Mouse (Mus musculus): ENCODE results near the gene Hrh2. TPM values are rescaled to one million over a fixed set of nuclear protein-coding genes. Genes with fewer than 3 reads are reported as not detected.

Gene Hrh2
- polyA plus RNA-seq, 1 experiment from 2014 or later: 0.25 TPM

DNA sequence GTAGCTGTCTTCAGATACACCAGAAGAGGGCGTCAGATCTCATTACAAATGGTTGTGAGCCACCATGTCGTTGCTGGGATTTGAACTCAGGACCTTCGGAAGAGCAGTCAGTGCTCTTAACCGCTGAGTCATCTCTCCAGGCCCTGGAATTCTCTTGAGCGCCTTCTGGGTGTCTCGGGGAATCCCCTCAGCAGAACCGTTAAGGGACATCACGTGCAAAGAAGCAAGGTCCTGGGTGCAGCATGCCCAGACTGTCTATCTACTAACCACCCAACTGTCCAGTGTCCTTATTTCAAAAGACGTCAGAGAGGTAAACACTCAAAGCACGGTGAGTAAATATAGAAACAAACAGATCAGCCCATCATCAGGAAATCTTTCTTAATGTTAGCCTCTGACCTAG lies 27.5 kb upstream of the Hrh2 start:
- Histone ChIP-seq H3K4me2 (no peak overlapping the region), H3K27ac (replicated peaks) (no peak overlapping the region), H3K9me3 (no peaks in the 10 kb centered on the region), H3K36me3 (no peaks in the 10 kb centered on the region), H3K4me1 (replicated peaks) (0 out of 2 replicates have a peak, but pooled peaks cover under 1% of the 10 kb centered on the region), H3K4me3 (no peak overlapping the region), H3K9ac (no peak overlapping the region), H3K27me3 (no peaks in the 10 kb centered on the region)
- 89% methylated on average over 10 of the region's 10 CpGs for WGBS
- ATAC-seq (ENCODE audit: low read depth): no peak

DNA sequence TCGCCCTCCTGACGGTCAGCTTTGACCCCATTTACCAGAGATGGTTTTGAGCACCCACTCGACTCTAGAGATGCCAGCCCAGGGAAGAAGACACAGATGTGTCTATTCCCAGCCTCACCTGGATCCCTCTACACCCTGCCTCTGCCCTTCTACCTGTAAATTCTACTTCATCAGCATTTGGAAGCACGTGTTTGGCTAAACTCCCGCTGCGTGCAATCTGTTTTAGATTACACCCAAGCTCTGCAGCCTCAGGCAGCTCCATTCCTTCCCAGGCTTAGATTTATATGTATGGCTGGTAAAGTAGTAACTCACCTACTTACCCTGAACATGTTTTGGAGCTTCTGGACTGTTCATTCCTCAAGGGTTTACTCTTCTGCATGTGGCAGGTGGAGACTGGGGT lies 26.9 kb upstream of the Hrh2 start:
- Histone ChIP-seq H3K9me3 (no peaks in the 10 kb centered on the region), H3K4me2 (no peak overlapping the region), H3K4me3 (no peak overlapping the region), H3K27me3 (no peaks in the 10 kb centered on the region), H3K9ac (no peak overlapping the region), H3K36me3 (no peaks in the 10 kb centered on the region), H3K4me1 (replicated peaks) (no peaks in the 10 kb centered on the region), H3K27ac (replicated peaks) (no peak overlapping the region)
- no peak for ATAC-seq (ENCODE audit: low read depth)
- WGBS: 84% methylated on average over 6 of the region's 6 CpGs

DNA sequence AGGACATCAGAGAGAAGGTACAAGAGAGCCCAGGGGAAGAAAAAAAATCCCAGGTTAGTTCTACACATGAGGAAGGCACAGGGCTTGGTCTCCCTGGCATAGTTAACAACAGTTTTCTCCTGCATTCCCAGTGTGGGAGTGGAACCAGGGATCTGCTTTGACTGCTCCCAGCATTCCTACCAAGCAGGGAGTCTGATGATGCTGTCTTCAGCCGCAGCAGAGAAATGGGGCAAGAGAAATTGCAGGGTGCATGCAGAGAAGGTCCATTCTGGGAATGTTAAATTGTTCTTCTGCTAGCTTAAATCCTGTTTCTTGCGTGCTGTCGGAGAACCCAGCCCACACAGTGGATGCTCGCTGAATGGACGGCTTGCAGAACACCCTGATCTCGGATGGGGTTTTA lies 26.2 kb upstream of the Hrh2 start:
- H3K9me3 ChIP-seq: no peaks in the 10 kb centered on the region
- no peaks in the 10 kb centered on the region for H3K27me3 ChIP-seq
- no peak for ATAC-seq (ENCODE audit: low read depth)
- H3K4me3 ChIP-seq: no peak overlapping the region
- 79% methylated on average over 6 of the region's 6 CpGs for WGBS
- H3K27ac ChIP-seq (replicated peaks): no peak overlapping the region
- H3K9ac ChIP-seq: no peak overlapping the region
- H3K4me1 ChIP-seq (replicated peaks): no peaks in the 10 kb centered on the region
- no peaks in the 10 kb centered on the region for H3K36me3 ChIP-seq
- no peak overlapping the region for H3K4me2 ChIP-seq

DNA sequence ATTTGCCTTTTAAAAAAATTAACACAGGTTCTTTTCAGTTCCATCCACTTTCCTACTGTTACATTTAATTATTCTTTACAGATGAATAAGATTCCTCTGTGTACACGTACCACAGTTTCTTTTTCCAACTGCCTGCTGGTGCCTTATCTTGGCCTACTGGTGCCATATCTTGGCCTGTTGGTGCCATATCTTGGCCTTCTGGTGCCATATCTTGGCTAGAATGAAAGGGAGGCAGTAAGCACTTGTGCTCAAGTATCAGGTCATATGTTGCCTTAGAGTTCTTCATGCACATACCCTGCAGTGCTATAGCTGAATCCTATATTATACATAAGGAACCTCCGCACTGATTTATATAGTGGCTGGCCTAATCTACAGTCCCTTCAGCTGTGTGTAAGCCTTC lies 24.9 kb upstream of the Hrh2 start:
- Histone ChIP-seq H3K27ac (replicated peaks) (no peak overlapping the region), H3K4me1 (replicated peaks) (no peaks in the 10 kb centered on the region), H3K9me3 (no peaks in the 10 kb centered on the region), H3K36me3 (no peaks in the 10 kb centered on the region), H3K4me3 (no peak overlapping the region), H3K4me2 (no peak overlapping the region), H3K27me3 (no peaks in the 10 kb centered on the region), H3K9ac (no peak overlapping the region)
- ATAC-seq (ENCODE audit: low read depth): no peak
- WGBS: 93% methylated on average over 2 of the region's 2 CpGs

DNA sequence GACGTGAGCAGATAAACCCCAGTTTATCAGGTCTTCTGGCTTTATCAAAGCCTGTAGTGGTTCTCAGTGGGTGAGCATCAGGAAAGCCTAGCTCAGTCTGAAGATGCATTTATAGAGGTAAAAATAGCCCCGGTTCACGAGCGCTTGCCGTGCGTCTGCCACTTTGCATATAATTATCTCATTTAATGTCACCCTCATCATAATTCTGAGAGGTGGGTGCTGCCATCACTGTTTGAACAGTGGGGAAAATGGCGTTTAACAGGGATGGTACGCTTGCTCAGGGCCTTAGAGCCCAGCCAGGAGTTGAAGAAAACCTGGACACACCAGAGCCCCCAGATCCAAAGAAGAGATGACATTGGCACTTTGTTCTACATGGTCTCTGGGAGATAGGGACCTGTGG lies 23.3 kb upstream of the Hrh2 start:
- WGBS: 82% methylated on average over 8 of the region's 8 CpGs
- Histone ChIP-seq H3K4me3 (no peak overlapping the region), H3K4me2 (no peak overlapping the region), H3K4me1 (replicated peaks) (no peaks in the 10 kb centered on the region), H3K27ac (replicated peaks) (no peak overlapping the region), H3K9ac (no peak overlapping the region), H3K36me3 (no peaks in the 10 kb centered on the region), H3K9me3 (no peaks in the 10 kb centered on the region), H3K27me3 (no peaks in the 10 kb centered on the region)
- ATAC-seq (ENCODE audit: low read depth): no peak

DNA sequence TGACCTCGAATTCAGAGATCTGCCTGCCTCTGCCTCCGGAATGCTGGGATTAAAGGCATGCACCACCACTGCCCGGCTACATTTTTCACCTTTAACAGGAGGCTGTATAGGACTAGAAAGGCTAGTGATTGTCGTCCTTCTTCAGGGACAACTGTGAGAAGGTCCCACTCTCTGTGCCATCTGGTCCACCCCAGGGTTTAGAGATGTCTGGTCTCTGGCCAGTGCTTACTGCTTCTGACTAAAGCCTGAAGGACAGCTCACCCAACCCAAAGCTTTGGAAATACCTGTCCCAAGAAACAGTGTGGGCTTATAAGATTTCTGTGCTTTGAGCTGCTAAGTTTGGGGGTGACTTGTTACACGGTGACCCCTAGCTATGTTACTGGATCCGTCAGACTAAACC lies 21.6 kb upstream of the Hrh2 start:
- ATAC-seq (ENCODE audit: low read depth): no peak
- H3K36me3 ChIP-seq: no peaks in the 10 kb centered on the region

DNA sequence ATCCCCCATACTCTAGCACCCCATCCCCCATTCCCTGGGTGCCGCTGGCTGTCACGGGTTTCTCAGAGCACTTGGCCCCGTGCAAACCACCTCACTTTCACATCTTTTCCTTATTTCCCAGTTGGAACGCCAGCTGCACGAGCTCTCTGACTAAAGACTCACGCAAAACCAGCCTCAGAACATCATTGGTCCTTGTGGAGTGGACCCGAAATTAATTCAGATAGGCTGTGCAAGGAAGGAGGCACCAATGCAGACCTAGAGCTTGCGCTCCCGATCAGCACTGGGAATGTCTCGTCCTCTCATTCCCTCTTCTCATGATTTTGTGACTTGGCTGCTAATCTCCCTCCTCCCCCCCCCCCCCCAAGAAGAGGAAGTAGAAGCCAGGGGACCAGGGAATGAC lies 20.6 kb upstream of the Hrh2 start:
- Histone ChIP-seq H3K4me2 (no peak overlapping the region), H3K9me3 (peaks cover 9% of the 10 kb centered on the region), H3K36me3 (no peaks in the 10 kb centered on the region), H3K27me3 (no peaks in the 10 kb centered on the region), H3K4me3 (no peak overlapping the region), H3K4me1 (replicated peaks) (no peaks in the 10 kb centered on the region), H3K27ac (replicated peaks) (no peak overlapping the region), H3K9ac (no peak overlapping the region)
- 85% methylated on average over 10 of the region's 10 CpGs for WGBS
- no peak for ATAC-seq (ENCODE audit: low read depth)

More for the DNA sequence above, 21.6 kb upstream of the Hrh2 start:
- Histone ChIP-seq H3K4me2 (no peak overlapping the region), H3K9me3 (0 out of 2 replicates have a peak, but pooled peaks cover 5% of the 10 kb centered on the region), H3K9ac (no peak overlapping the region), H3K4me3 (no peak overlapping the region), H3K4me1 (replicated peaks) (no peaks in the 10 kb centered on the region), H3K27ac (replicated peaks) (no peak overlapping the region), H3K27me3 (no peaks in the 10 kb centered on the region)
- 93% methylated on average over 6 of the region's 6 CpGs for WGBS

DNA sequence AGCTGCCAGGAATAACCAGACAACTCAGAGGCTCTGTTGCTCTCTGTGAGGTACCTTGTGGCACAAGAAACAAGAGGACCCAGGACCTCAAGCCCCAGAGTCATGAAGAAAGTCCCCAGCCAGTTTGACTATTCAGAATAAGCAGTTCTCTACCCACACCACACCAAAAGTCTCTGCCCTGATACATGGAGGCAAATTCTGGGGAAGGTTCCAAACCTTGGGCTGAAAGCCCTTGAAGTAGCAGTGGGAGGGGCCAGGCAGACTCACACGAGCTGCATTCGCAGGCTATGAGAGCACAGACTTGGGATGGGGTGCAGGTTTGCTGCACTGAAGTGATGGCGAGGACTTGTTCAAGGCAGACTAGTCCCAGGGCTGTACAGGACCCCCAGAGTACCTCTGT lies 20.2 kb upstream of the Hrh2 start:
- 70% methylated on average over 3 of the region's 3 CpGs for WGBS
- no peaks in the 10 kb centered on the region for H3K4me1 ChIP-seq (replicated peaks)
- no peaks in the 10 kb centered on the region for H3K36me3 ChIP-seq
- H3K27me3 ChIP-seq: no peaks in the 10 kb centered on the region
- H3K9ac ChIP-seq: no peak overlapping the region
- no peak for ATAC-seq (ENCODE audit: low read depth)
- peaks cover 9% of the 10 kb centered on the region for H3K9me3 ChIP-seq
- no peak overlapping the region for H3K4me2 ChIP-seq
- H3K27ac ChIP-seq (replicated peaks): no peak overlapping the region
- H3K4me3 ChIP-seq: no peak overlapping the region

DNA sequence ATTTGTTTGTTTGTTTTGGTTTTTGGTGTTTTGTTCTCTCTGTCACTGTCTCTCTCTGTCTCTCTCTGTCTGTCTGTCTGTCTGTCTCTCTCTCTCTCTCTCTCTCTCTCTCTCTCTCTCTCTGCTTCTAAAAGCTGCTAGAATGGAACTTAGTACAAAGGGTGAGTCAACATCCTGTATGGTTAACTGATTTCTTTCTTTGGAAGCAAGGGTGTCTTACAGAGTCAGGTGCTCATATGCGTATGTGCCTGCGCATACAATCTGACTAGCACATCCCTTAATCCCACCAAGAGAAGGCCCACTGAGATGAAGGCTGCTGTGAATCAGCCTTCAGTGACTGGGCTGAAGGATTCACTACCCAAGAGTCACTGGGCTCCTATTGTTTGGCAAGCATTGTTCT lies 18.0 kb upstream of the Hrh2 start:
- no peaks in the 10 kb centered on the region for H3K27me3 ChIP-seq
- H3K4me1 ChIP-seq (replicated peaks): no peaks in the 10 kb centered on the region
- H3K4me2 ChIP-seq: no peak overlapping the region
- no peak overlapping the region for H3K4me3 ChIP-seq
- ATAC-seq (ENCODE audit: low read depth): no peak
- no peaks in the 10 kb centered on the region for H3K36me3 ChIP-seq
- H3K27ac ChIP-seq (replicated peaks): no peak overlapping the region
- H3K9me3 ChIP-seq: peaks cover 9% of the 10 kb centered on the region
- 94% methylated on average over 2 of the region's 2 CpGs for WGBS
- H3K9ac ChIP-seq: no peak overlapping the region

DNA sequence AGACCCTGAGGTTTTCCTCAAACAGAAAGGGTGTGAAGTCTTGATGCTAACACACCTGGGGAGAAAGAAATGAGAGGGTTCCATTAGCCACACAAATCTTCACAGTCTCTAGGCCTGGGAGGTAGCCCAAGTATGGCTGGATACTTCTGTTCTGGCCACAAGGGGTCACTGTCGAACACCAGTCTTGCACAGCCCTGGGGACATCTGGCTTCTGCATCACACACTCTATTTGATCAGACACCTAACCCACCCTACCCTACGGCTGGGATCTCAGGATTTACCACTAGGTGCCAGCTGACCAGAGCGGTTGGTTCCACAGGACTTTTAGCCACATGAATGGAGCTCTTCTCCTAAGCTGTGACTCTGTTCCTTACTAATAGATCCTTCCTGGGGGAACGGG lies 17.2 kb upstream of the Hrh2 start:
- 91% methylated on average over 4 of the region's 4 CpGs for WGBS

DNA sequence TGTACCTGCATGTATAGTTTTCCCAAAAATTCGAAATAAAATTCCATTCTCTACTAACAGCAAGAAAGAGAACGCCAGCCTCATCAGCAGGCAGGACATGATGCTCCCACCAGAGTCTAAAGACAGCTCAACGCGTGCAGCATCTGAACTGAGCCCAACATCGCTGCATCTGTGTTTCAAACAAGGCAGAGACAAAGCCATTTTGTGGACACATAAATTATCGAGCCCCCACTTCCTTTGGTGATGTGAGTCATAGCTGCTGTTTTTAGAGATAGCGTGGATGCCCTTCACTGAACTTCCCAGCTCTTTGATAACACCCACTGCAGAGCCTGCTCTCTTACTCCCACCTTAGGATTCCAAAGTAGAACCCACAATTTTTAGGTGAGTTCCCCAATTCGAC lies 16.5 kb upstream of the Hrh2 start:
- WGBS: 84% methylated on average over 8 of the region's 8 CpGs
- H3K4me1 ChIP-seq (replicated peaks): no peaks in the 10 kb centered on the region
- H3K4me3 ChIP-seq: no peak overlapping the region
- H3K9me3 ChIP-seq: peaks cover 9% of the 10 kb centered on the region
- ATAC-seq (ENCODE audit: low read depth): no peak
- H3K9ac ChIP-seq: no peak overlapping the region
- no peak overlapping the region for H3K4me2 ChIP-seq
- no peaks in the 10 kb centered on the region for H3K36me3 ChIP-seq
- H3K27ac ChIP-seq (replicated peaks): no peak overlapping the region
- H3K27me3 ChIP-seq: no peaks in the 10 kb centered on the region

More for the DNA sequence above, 17.2 kb upstream of the Hrh2 start:
- H3K27ac ChIP-seq (replicated peaks): no peak overlapping the region
- H3K4me2 ChIP-seq: no peak overlapping the region
- no peaks in the 10 kb centered on the region for H3K4me1 ChIP-seq (replicated peaks)
- H3K4me3 ChIP-seq: no peak overlapping the region
- peaks cover 9% of the 10 kb centered on the region for H3K9me3 ChIP-seq
- no peaks in the 10 kb centered on the region for H3K27me3 ChIP-seq
- H3K36me3 ChIP-seq: no peaks in the 10 kb centered on the region
- no peak for ATAC-seq (ENCODE audit: low read depth)
- no peak overlapping the region for H3K9ac ChIP-seq

DNA sequence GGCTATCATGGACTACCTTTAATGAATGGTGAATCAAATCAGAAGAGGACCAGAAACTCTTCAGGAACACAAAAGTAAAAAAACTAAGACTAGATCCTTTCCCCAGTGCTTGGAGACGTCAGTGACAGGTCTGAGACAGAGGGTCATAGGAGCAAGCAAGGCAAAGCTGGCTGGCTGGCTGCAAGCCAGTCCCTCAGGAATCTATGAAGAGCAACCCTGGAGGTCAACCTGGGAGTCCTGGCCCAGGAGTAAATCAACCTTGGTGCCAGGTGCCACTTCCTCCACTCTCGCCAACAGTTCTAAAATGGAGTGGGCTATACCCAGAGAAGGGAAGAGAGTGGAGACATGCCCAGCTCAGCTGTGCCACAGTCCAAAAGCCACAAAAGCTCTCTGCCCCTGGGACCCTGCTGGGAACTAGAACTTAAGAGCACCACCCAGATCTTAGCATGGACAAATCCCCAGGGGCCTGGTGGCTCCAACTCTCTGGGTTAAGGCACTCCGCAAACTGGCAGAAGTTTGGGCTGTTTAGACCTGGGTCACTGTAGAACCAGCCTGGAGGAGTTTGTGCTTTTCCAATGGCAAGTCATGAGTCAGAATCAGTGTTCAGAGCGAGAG lies 15.4 kb upstream of the Hrh2 start:
- 90% methylated on average over 4 of the region's 4 CpGs for WGBS
- no peak overlapping the region for H3K4me2 ChIP-seq
- no peak overlapping the region for H3K27ac ChIP-seq (replicated peaks)
- H3K36me3 ChIP-seq: no peaks in the 10 kb centered on the region
- H3K27me3 ChIP-seq: no peaks in the 10 kb centered on the region
- H3K9me3 ChIP-seq: peaks cover 9% of the 10 kb centered on the region
- H3K4me3 ChIP-seq: no peak overlapping the region
- ATAC-seq (ENCODE audit: low read depth): no peak
- H3K9ac ChIP-seq: no peak overlapping the region
- H3K4me1 ChIP-seq (replicated peaks): no peaks in the 10 kb centered on the region

DNA sequence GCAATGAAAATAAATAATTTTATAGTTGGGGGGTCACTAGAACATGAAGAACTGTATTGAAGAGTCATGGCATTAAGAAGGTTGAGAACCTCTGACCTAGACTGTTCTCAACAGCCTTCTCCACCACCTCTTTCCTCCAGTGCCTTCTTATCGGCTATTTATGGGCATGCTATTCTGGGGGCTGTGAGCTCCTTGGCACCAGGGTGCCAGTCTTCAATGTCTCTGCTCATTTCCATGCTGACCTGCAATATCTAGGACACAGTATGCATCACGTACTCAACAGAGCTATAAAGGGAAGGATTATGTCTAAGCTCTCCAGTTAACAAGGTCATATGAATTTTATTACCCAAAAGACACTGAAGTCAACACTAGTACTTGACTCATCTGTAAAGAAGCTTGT lies 14.6 kb upstream of the Hrh2 start:
- Histone ChIP-seq H3K27me3 (no peaks in the 10 kb centered on the region), H3K36me3 (no peaks in the 10 kb centered on the region), H3K4me1 (replicated peaks) (no peaks in the 10 kb centered on the region), H3K9me3 (peaks cover 9% of the 10 kb centered on the region), H3K4me2 (no peak overlapping the region), H3K27ac (replicated peaks) (no peak overlapping the region), H3K9ac (no peak overlapping the region), H3K4me3 (no peak overlapping the region)
- ATAC-seq (ENCODE audit: low read depth): no peak
- 86% methylated on average over 2 of the region's 2 CpGs for WGBS

All from neural tube, embryonic 13.5 days (tissue).